Mouse (Mus musculus) stomach, embryonic 14.5 days (tissue): ENCODE measurements at regions not wholly inside any gene's neighbourhood (a gene's known extent, or its start where the extent isn't known, plus 50 kb on each side); places are given as distances from the start of the nearest gene placed in this dataset.
A peak's percentile ranks its signal among the peaks of the same experiment; 100 is the strongest.

Experiments used
- ATAC-seq: fragments of 200-750 bp; cut with Nextera tagmentation; 2 replicates; pipeline ENCODE4 v1.8.0; 2017; ENCODE audit warnings: low read depth, moderate TSS enrichment; ENCODE audit not compliant: insufficient number of reproducible peaks, insufficient read depth, low FRiP score
- H3K27ac ChIP-seq: fragments of 300-500 bp; sonication (generic); 2 replicates; pipeline ENCODE4 v1.5.1; 2014; ENCODE audit warnings: mild to moderate bottlenecking, low read length, moderate library complexity, mixed read lengths
- H3K27me3 ChIP-seq: fragments of 300-500 bp; sonication (generic); 2 replicates; pipeline ENCODE4 v1.6.1; 2014; ENCODE audit warnings: low read length, control low read depth, mixed read lengths; ENCODE audit not compliant: control insufficient read depth, insufficient read depth
- H3K36me3 ChIP-seq: fragments of 300-500 bp; sonication (generic); 2 replicates; pipeline ENCODE4 v1.6.1; 2014; ENCODE audit warnings: mild to moderate bottlenecking, control low read depth, low read length, moderate library complexity, mixed read lengths; ENCODE audit not compliant: control insufficient read depth, insufficient read depth
- H3K4me1 ChIP-seq: fragments of 300-500 bp; sonication (generic); 2 replicates; pipeline ENCODE4 v1.6.1; 2014; ENCODE audit warnings: low read length, control low read depth, mixed read lengths; ENCODE audit not compliant: control insufficient read depth, insufficient read depth
- H3K4me2 ChIP-seq: fragments of 300-500 bp; sonication (generic); replicated peaks from 2 replicates; pipeline ENCODE4 v1.6.1; 2014; ENCODE audit warnings: low read depth, low read length, control low read depth
- H3K4me3 ChIP-seq: fragments of 300-500 bp; sonication (generic); 2 replicates; pipeline ENCODE4 v1.5.1; 2014; ENCODE audit warnings: low read depth, low read length, control low read depth
- H3K9ac ChIP-seq: fragments of 300-500 bp; sonication (generic); replicated peaks from 2 replicates; pipeline ENCODE4 v1.6.1; 2014; ENCODE audit warnings: low read depth, mild to moderate bottlenecking, control low read depth, low read length, moderate library complexity, mixed read lengths
- H3K9me3 ChIP-seq: fragments of 300-500 bp; sonication (generic); 2 replicates; pipeline ENCODE4 v1.6.1; 2016; ENCODE audit warnings: low read depth, low read length, control low read depth; ENCODE audit not compliant: control insufficient read depth
- WGBS: fragments of 180-500 bp; shearing (Covaris S2); extraction: QIAGEN DNeasy Blood & Tissue Kit; methylation state at CpG from one replicate; pipeline ENCODE4 v1.1.7; 2014; 5-methylcytosine and 5-hydroxymethylcytosine counted together

DNA sequence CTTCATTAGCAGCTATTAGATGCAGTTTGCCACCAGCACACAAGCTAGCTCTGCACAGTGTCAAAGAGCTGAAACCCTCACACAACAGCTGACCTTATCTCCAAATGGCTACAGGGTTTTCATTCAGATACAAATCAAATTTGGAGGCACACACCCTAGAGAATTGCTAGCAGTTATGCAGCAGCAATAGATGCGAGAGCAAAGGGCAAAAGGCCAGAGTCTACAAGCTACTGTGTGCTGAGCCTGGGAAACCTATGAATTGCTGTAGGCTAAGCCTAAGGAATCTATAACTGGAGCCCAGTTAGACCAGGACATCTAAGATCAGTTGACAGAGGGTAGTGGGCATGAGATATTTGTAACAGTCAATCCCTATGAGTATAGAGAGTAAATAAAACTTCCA is 85.8 kb upstream of the Gas2 start:
- no peaks in the 10 kb centered on the region for H3K27me3 ChIP-seq
- no peaks in the 10 kb centered on the region for H3K9me3 ChIP-seq
- H3K36me3 ChIP-seq, result no peaks in the 10 kb centered on the region
- H3K4me1 ChIP-seq, result no peaks in the 10 kb centered on the region
- ATAC-seq, result no peak
- WGBS, result 69% methylated on average over 1 of the region's 1 CpGs
- H3K27ac ChIP-seq, result no peak overlapping the region
- H3K4me2 ChIP-seq, result no peak overlapping the region
- no peak overlapping the region for H3K4me3 ChIP-seq
- H3K9ac ChIP-seq, result no peak overlapping the region

DNA sequence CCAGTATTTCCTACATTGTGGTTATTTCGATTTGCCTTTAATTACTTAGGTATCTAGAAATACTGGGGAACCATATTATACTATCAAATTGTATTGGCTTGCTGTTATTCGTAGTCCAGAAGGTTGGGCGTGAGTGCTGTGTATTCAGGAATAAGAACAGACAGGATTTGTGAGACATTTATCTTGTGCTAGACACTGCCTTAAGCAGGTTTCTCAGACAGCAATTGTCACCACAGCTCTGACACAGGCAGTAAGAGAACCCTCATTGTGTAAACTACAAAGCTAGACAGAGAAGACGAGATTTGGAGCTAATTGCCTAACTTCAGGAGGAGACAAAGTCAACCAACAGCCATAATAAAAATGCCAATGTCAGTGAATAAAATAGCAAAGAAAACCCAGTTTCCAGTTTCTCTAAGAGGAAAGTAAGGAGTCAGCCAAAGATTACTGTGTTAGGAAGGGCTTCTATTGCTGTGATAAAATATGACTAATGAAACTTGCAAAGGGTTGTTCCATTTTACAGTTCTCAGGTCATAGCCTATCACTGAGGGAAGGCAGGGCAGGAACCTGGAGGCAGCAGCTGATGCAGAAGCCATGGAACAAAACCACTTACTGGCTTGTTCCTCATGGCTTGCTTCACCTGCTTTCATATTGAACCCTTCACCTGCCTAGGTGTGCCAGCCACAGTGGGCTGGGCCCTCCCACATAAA is 78.6 kb upstream of the Gas2 start:
- 76% methylated on average over 4 of the region's 4 CpGs for WGBS
- ATAC-seq, result no peak
- no peak overlapping the region for H3K9ac ChIP-seq

DNA sequence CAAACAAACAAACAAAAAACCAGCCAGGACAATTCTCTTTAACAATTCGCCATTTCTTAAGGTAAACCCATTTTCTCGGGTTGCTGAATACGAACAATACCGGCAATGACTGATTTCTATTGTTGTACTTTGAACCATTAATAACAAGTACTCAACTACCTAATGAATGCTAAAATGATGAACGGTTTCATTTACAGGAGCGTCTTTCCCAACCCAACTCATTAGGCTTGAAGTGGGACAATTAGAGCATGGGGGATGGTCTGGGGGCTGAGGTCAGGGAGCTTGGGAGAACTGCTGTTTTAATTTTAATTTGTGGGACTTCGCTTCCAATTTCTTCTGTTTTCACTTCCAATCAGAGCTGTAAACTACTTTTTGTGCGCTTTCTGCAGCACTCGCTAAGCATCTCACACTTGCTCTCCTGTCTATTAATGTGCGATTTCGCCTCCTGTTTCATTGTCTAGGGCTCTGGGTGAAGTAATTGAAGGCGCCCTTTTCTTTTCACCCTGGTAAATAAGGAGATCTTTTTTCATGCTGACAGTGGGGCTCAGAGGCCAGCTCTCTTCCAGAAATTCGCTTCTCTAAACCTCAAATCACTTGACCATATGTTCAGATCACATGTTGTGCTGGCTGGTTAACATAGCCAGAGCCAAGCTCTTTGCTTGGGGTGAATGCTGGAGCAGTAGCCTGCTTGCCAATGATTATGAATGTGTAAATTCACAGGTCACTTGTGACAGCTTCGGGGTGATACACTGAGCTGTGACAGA is 77.7 kb upstream of the Gas2 start:
- Histone ChIP-seq H3K4me1 (no peaks in the 10 kb centered on the region), H3K9ac (no peak overlapping the region), H3K27ac (no peak overlapping the region), H3K4me2 (no peak overlapping the region), H3K36me3 (no peaks in the 10 kb centered on the region), H3K4me3 (no peak overlapping the region), H3K9me3 (no peaks in the 10 kb centered on the region), H3K27me3 (no peaks in the 10 kb centered on the region)
- 75% methylated on average over 14 of the region's 14 CpGs for WGBS
- ATAC-seq, result no peak

More for the DNA sequence above, 78.6 kb upstream of the Gas2 start:
- Histone ChIP-seq H3K4me1 (no peaks in the 10 kb centered on the region), H3K9me3 (no peaks in the 10 kb centered on the region), H3K36me3 (no peaks in the 10 kb centered on the region), H3K4me3 (no peak overlapping the region), H3K27me3 (no peaks in the 10 kb centered on the region), H3K27ac (no peak overlapping the region), H3K4me2 (no peak overlapping the region)

DNA sequence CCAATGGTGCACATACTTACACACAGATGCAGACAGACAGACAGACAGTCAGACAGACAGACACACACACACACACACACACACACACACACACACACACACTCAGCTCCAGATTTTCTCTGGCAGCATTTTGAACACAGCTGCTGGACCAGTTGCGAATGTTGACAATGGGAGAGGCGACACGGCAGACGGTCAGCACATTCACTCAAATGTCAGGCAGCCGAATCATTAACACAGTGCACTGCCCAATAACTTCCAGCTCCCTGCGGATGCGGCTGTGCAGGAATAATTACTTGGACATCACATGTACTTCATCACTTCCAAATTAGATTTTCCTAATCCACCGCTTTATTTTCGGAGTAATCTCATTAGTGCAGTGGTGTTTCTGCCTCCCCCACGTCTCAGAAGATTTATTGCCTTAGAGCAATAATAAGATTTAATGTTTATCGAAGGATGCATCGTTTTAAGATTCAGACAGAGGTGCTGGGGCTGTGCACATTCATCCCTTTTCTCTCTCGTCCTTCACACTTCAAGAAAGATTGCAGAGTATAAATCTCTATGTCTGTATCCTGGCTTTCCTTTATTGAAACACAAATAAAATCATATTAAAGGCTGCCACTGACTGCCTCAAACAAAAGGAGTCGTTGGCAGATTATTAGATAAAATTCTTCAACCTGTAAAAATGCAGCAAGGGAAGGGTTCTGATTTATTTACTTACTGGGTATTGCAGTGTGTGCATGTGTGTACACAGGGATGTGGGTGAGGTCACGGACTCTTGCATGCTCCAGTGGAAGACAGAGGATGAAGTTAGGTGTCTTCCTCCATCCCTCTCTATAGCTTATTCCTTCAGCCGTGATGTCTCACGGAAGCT is 70.9 kb upstream of the Gas2 start:
- Histone ChIP-seq H3K36me3 (no peaks in the 10 kb centered on the region), H3K4me2 (no peak overlapping the region), H3K4me3 (no peak overlapping the region), H3K27me3 (no peaks in the 10 kb centered on the region), H3K27ac (no peak overlapping the region), H3K9me3 (no peaks in the 10 kb centered on the region), H3K9ac (no peak overlapping the region), H3K4me1 (no peaks in the 10 kb centered on the region)
- WGBS, result 64% methylated on average over 17 of the region's 17 CpGs
- ATAC-seq, result 0 out of 2 replicates have a peak, but pooled peaks have one; percentile 33

DNA sequence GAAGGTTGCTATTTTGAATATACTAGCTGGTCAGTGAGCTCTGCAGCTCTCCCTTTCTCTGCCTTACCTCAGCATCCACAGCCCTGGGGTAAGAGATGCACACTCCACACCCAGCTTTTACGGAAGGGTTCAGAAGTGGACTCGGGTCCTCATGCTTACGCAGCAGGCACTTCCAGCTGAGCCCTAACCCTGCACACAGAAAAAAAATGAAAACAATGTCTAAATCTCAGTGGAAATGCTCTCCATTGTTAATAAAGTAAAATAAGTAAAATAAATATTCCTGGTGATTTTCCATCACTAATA is 70.3 kb upstream of the Gas2 start:
- Histone ChIP-seq H3K9ac (no peak overlapping the region), H3K27me3 (no peaks in the 10 kb centered on the region), H3K4me2 (no peak overlapping the region), H3K27ac (no peak overlapping the region), H3K4me1 (no peaks in the 10 kb centered on the region), H3K9me3 (no peaks in the 10 kb centered on the region), H3K4me3 (no peak overlapping the region), H3K36me3 (no peaks in the 10 kb centered on the region)
- 79% methylated on average over 3 of the region's 3 CpGs for WGBS
- no peak for ATAC-seq
